Mouse (Mus musculus) forebrain, embryonic 11.5 days (tissue): ENCODE measurements around the gene Aebp2. TPM values are rescaled to one million over a fixed set of nuclear protein-coding genes. Genes with fewer than 3 reads are reported as not detected.
A peak's percentile ranks its signal among the peaks of the same experiment; 100 is the strongest.
"Not testable (repeated sequence)": the region's sequence is repeated elsewhere in the genome, so short reads cannot be mapped to it uniquely, and the experiment has no call there.

Experiments
- ATAC-seq: fragments of 200-750 bp; cut with Nextera tagmentation; replicated peaks from 2 replicates; pipeline ENCODE4 v1.8.0; 2017; ENCODE audit warnings: moderate TSS enrichment; ENCODE audit not compliant: low FRiP score
- DNase-seq: peaks from one replicate; pipeline ENCODE4 v3.0.0-alpha.2; 2017; ENCODE audit warnings: low spot score
- H3K27ac ChIP-seq: fragments of 300-500 bp; sonication (generic); 2 replicates; pipeline ENCODE4 v1.5.1; 2014; ENCODE audit warnings: low read depth, low read length
- H3K27me3 ChIP-seq: fragments of 300-500 bp; sonication (generic); 2 replicates; pipeline ENCODE4 v1.6.1; 2014; ENCODE audit warnings: mild to moderate bottlenecking, low read length, mixed read lengths; ENCODE audit not compliant: control insufficient read depth, insufficient read depth
- H3K36me3 ChIP-seq: fragments of 300-500 bp; sonication (generic); 2 replicates; pipeline ENCODE4 v1.6.1; 2014; ENCODE audit warnings: mild to moderate bottlenecking, low read length, moderate library complexity, mixed read lengths; ENCODE audit not compliant: control insufficient read depth, insufficient read depth
- H3K4me1 ChIP-seq: fragments of 300-500 bp; sonication (generic); replicated peaks from 2 replicates; pipeline ENCODE4 v1.6.1; 2014; ENCODE audit warnings: low read length, mixed read lengths; ENCODE audit not compliant: control insufficient read depth, insufficient read depth
- H3K4me2 ChIP-seq: fragments of 300-500 bp; sonication (generic); 2 replicates; pipeline ENCODE4 v1.6.1; 2014; ENCODE audit warnings: low read depth, mild to moderate bottlenecking, low read length, moderate library complexity, mixed read lengths; ENCODE audit not compliant: severe bottlenecking
- H3K4me3 ChIP-seq: fragments of 300-500 bp; sonication (generic); 2 replicates; pipeline ENCODE4 v1.5.1; 2014; ENCODE audit warnings: low read depth, low read length
- H3K9ac ChIP-seq: fragments of 300-500 bp; sonication (generic); 2 replicates; pipeline ENCODE4 v1.6.1; 2014; ENCODE audit warnings: low read length
- H3K9me3 ChIP-seq: fragments of 300-500 bp; sonication (generic); 2 replicates; pipeline ENCODE4 v1.6.1; 2016; ENCODE audit warnings: low read length, mixed read lengths; ENCODE audit not compliant: control insufficient read depth
- WGBS: fragments of 180-500 bp; shearing (Covaris S2); extraction: QIAGEN DNeasy Blood & Tissue Kit; methylation state at CpG from one replicate; pipeline ENCODE4 v1.1.7; 2014; 5-methylcytosine and 5-hydroxymethylcytosine counted together
- polyA plus RNA-seq: library from polyadenylated mRNA; unstranded; fragments of >200 nt; fragmentation: Nextera tagmentation; extraction: Ambion mirVana; gene quantifications from 2 replicates; pipeline ENCODE4 v1.2.1, GENCODE M21; 2014

The Aebp2 gene
- polyA plus RNA-seq, 1 experiment from 2014 or later = 15.1 TPM

- DNase-seq = no peak
- 0 out of 2 replicates have a peak, but pooled peaks cover 6% of the 10 kb centered on the region for H3K4me1 ChIP-seq
- 0 out of 2 replicates have a peak, but pooled peaks have one; percentile 16 for ATAC-seq
- no peaks in the 10 kb centered on the region for H3K9me3 ChIP-seq
- H3K27me3 ChIP-seq = no peaks in the 10 kb centered on the region
- no peak overlapping the region for H3K27ac ChIP-seq
- H3K4me2 ChIP-seq = no peak overlapping the region
- H3K4me3 ChIP-seq = no peak overlapping the region
- no peak overlapping the region for H3K9ac ChIP-seq
- H3K36me3 ChIP-seq = no peaks in the 10 kb centered on the region; the same call in 1 of the 2 replicates
- WGBS = 91% methylated on average over 4 of the region's 4 CpGs
Observed at GRCm38 (mm10) chr6:140601175-140601574, 21.3 kb upstream of the Aebp2 start.

GRCm38 (mm10) chr6:140603228-140603944 lies 19.1 kb upstream of the Aebp2 start:
- no peak overlapping the region for H3K4me2 ChIP-seq
- H3K4me1 ChIP-seq = 0 out of 2 replicates have a peak, but pooled peaks cover 6% of the 10 kb centered on the region
- 1% methylated on average over 8 of the region's 8 CpGs for WGBS

DNA sequence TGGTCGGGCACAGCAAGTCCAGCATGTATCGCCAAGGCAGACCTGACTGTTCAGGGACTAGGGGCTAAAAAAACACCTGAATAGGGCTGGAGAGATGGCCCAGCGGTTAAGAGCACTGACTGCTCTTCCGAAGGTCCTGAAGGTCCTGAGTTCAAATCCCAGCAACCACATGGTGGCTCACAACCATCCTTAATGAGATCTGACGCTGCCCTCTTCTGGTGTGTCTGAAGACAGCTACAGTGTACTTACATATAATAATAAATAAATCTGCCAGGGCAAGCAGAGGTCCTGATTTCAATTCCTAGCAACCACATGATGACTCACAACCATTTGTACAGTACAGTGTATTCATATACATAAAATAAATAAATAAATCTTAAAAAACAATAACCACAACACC lies 17.3 kb upstream of the Aebp2 start:
- not testable (repeated sequence) for H3K27ac ChIP-seq, H3K27me3 ChIP-seq

More at GRCm38 (mm10) chr6:140603228-140603944, 19.1 kb upstream of the Aebp2 start:
- no peak overlapping the region for H3K27ac ChIP-seq
- no peaks in the 10 kb centered on the region for H3K9me3 ChIP-seq
- ATAC-seq (peak; percentile 79), DNase-seq (peak; percentile 61)
- no peak overlapping the region for H3K9ac ChIP-seq
- H3K36me3 ChIP-seq = no peaks in the 10 kb centered on the region
- no peak overlapping the region for H3K4me3 ChIP-seq
- H3K27me3 ChIP-seq = no peaks in the 10 kb centered on the region

DNA sequence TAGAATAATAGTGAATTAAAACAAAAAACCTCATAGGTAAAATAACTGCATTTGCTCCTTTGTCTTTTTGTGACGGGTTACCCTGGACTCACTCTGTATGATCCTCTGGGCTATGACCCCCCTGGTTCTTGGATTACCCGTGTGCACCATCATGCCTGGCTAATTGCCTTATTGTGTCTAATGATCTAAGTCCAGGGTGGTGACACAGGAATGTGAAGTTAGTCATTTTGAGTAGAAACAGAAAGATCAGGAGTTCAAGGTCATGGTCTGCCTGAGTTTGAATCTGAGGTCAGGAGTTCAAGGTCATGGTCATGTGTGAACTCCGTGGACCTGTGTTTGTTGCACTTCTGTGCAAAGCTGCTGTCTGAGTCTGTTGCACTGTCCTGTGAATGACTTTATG lies 16.7 kb upstream of the Aebp2 start:
- Histone ChIP-seq H3K4me2 (no peak overlapping the region), H3K36me3 (no peaks in the 10 kb centered on the region), H3K4me3 (no peak overlapping the region), H3K27me3 (no peaks in the 10 kb centered on the region), H3K9ac (no peak overlapping the region), H3K27ac (no peak overlapping the region), H3K4me1 (0 out of 2 replicates have a peak, but pooled peaks cover 6% of the 10 kb centered on the region), H3K9me3 (no peaks in the 10 kb centered on the region)
- no peak for DNase-seq
- no peak for ATAC-seq
- WGBS = 60% methylated on average over 3 of the region's 3 CpGs

More for the DNA sequence above, 17.3 kb upstream of the Aebp2 start:
- H3K36me3 ChIP-seq, ATAC-seq, H3K4me3 ChIP-seq, H3K9me3 ChIP-seq, H3K4me1 ChIP-seq, DNase-seq, H3K4me2 ChIP-seq, H3K9ac ChIP-seq: not testable (repeated sequence)
- 88% methylated on average over 5 of the region's 5 CpGs for WGBS

DNA sequence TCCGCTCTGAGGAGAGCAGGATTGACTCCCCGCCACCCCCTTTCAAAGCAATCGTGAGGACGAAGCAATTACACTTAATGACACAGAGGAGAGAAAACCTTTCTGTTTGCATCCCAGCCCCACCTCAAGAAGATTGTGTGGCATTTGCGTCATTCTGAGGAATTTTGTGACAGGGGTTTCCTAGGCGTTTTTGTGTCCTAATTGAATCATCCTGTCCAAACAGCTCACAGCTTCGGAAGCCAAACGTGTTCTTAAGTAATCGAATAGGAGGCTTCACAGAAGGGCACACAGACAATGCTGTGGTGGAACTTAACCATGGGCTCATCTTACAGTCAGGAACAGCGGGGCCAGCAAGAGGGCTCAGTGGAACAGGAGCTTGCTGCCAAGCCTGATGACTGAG lies 15.9 kb upstream of the Aebp2 start:
- no peaks in the 10 kb centered on the region for H3K36me3 ChIP-seq
- no peak overlapping the region for H3K9ac ChIP-seq
- H3K27me3 ChIP-seq = no peaks in the 10 kb centered on the region
- H3K4me1 ChIP-seq = 0 out of 2 replicates have a peak, but pooled peaks cover 6% of the 10 kb centered on the region
- WGBS = 55% methylated on average over 10 of the region's 10 CpGs
- H3K4me3 ChIP-seq = no peak overlapping the region
- ATAC-seq (no peak), DNase-seq (no peak)
- H3K4me2 ChIP-seq = no peak overlapping the region
- no peak overlapping the region for H3K27ac ChIP-seq
- no peaks in the 10 kb centered on the region for H3K9me3 ChIP-seq

DNA sequence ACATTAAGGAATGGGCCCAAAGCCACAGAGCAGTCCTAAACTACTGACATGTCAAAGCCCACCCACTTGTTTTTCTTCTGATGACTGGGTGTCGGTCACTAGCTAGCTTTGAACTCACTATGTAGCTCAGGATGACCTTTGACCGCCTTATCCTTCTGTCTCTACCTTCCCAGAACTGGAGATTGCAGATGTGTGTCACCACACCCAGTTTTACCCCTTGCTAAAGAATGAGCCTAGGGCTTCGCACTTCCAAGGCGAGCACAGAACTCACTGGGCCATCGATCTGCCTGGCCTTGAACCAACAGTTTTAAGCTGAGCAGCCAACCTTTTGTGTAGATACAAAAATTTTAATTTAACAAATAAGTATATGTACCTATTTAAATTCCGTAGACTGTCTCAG lies 13.8 kb upstream of the Aebp2 start:
- Histone ChIP-seq H3K4me3 (no peak overlapping the region), H3K9ac (no peak overlapping the region), H3K36me3 (no peaks in the 10 kb centered on the region), H3K27ac (no peak overlapping the region), H3K27me3 (no peaks in the 10 kb centered on the region), H3K9me3 (no peaks in the 10 kb centered on the region), H3K4me2 (no peak overlapping the region), H3K4me1 (0 out of 2 replicates have a peak, but pooled peaks cover 1% of the 10 kb centered on the region)
- DNase-seq (no peak), ATAC-seq (no peak)
- WGBS = 91% methylated on average over 6 of the region's 6 CpGs

GRCm38 (mm10) chr6:140609533-140609932 lies 12.9 kb upstream of the Aebp2 start:
- no peaks in the 10 kb centered on the region for H3K36me3 ChIP-seq
- DNase-seq = no peak
- H3K27ac ChIP-seq = no peak overlapping the region
- 89% methylated on average over 4 of the region's 4 CpGs for WGBS
- no peak overlapping the region for H3K4me2 ChIP-seq
- no peaks in the 10 kb centered on the region for H3K27me3 ChIP-seq
- no peak overlapping the region for H3K4me3 ChIP-seq
- no peaks in the 10 kb centered on the region for H3K9me3 ChIP-seq
- ATAC-seq = no peak
- no peak overlapping the region for H3K9ac ChIP-seq
- H3K4me1 ChIP-seq = no peaks in the 10 kb centered on the region

DNA sequence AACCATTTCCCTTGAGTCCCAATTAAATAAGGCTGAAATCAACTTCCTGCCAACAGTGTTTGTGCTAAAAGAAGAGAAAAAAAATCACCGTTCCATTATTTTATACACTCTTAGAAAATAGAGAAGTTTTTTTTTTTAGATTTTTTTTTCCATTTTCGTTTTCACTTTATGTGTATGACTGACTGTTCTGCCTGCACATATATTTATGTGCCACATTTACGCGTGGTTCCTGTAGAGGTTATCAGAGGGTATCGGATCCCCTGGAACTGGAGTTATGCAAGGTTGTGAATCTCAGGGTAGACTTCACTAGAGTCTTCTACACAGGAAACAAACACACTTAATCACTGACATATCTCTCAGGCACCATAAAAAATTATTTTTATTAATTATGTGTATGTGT lies 12.3 kb upstream of the Aebp2 start:
- no peaks in the 10 kb centered on the region for H3K4me1 ChIP-seq
- H3K9me3 ChIP-seq = no peaks in the 10 kb centered on the region
- WGBS = 95% methylated on average over 5 of the region's 5 CpGs
- H3K36me3 ChIP-seq = no peaks in the 10 kb centered on the region
- H3K9ac ChIP-seq = no peak overlapping the region
- DNase-seq = no peak
- no peak for ATAC-seq
- H3K27ac ChIP-seq = no peak overlapping the region
- no peaks in the 10 kb centered on the region for H3K27me3 ChIP-seq
- H3K4me2 ChIP-seq = no peak overlapping the region
- H3K4me3 ChIP-seq = no peak overlapping the region

DNA sequence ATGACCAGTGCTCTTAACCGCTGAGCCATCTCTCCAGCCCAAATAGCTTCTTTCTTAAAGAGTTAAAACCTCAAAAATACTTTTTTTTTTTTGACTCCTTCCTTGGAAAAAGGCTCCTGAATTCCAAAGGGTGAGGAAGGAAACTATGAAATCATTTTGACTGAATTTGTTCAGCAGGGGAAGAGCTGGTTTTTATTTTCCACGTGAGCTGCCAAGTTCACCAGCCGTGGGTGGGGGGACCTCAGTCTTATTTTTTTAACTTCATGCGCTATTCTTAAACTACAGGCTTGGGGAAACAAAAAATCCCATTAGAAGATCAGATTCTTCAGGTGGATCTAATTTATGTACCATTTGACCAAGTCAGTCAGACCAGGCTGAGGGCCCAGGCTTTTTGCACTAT lies 11.2 kb upstream of the Aebp2 start:
- H3K4me3 ChIP-seq = no peak overlapping the region
- H3K27me3 ChIP-seq = no peaks in the 10 kb centered on the region
- no peak overlapping the region for H3K4me2 ChIP-seq
- ATAC-seq (no peak), DNase-seq (no peak)
- 88% methylated on average over 4 of the region's 4 CpGs for WGBS
- no peak overlapping the region for H3K27ac ChIP-seq
- H3K9me3 ChIP-seq = no peaks in the 10 kb centered on the region
- H3K36me3 ChIP-seq = no peaks in the 10 kb centered on the region
- no peaks in the 10 kb centered on the region for H3K4me1 ChIP-seq
- H3K9ac ChIP-seq = no peak overlapping the region
